Mouse (Mus musculus) hindbrain, postnatal 0 days (tissue): ENCODE data around the gene Grik1. TPM values are rescaled to one million over a fixed set of nuclear protein-coding genes. Genes with fewer than 3 reads are reported as not detected.

Experiments
- ATAC-seq: fragments of 200-750 bp; cut with Nextera tagmentation; 2 replicates; pipeline ENCODE4 v1.8.0; 2017; ENCODE audit warnings: mild to moderate bottlenecking, moderate TSS enrichment, moderate library complexity
- DNase-seq: peaks from one replicate; pipeline ENCODE4 v3.0.0-alpha.2; 2015; ENCODE audit warnings: low spot score
- H3K27ac ChIP-seq: fragments of 300-500 bp; sonication (generic); 2 replicates; pipeline ENCODE4 v1.5.1; 2014; ENCODE audit warnings: mild to moderate bottlenecking
- H3K27me3 ChIP-seq: fragments of 300-500 bp; sonication (generic); 2 replicates; pipeline ENCODE4 v1.6.1; 2014; ENCODE audit warnings: low read length, mixed read lengths; ENCODE audit not compliant: insufficient read depth
- H3K36me3 ChIP-seq: fragments of 300-500 bp; sonication (generic); 2 replicates; pipeline ENCODE4 v1.6.1; 2014; ENCODE audit warnings: low read length, mixed read lengths; ENCODE audit not compliant: insufficient read depth
- H3K4me1 ChIP-seq: fragments of 300-500 bp; sonication (generic); 2 replicates; pipeline ENCODE4 v1.6.1; 2014; ENCODE audit warnings: antibody characterized with exemption, low read length, mixed read lengths; ENCODE audit not compliant: insufficient read depth
- H3K4me2 ChIP-seq: fragments of 300-500 bp; sonication (generic); 2 replicates; pipeline ENCODE4 v1.6.1; 2014; ENCODE audit warnings: low read depth, mild to moderate bottlenecking, low read length, moderate library complexity, mixed read lengths
- H3K4me3 ChIP-seq: fragments of 300-500 bp; sonication (generic); 2 replicates; pipeline ENCODE4 v1.5.1; 2014; ENCODE audit warnings: low read length
- H3K9ac ChIP-seq: fragments of 300-500 bp; sonication (generic); replicated peaks from 2 replicates; pipeline ENCODE4 v1.6.1; 2014; ENCODE audit warnings: mild to moderate bottlenecking, low read length, moderate library complexity, mixed read lengths
- H3K9me3 ChIP-seq: fragments of 300-500 bp; sonication (generic); 2 replicates; pipeline ENCODE4 v1.6.1; 2016; ENCODE audit warnings: low read length, mixed read lengths
- CTCF ChIP-seq: IDR thresholded peaks from 2 replicates; pipeline ENCODE4 v1.5.1; 2016; ENCODE audit warnings: antibody characterized with exemption, control low read depth, low read depth
- WGBS: fragments of 180-500 bp; shearing (Covaris S2); extraction: QIAGEN DNeasy Blood & Tissue Kit; methylation state at CpG from one replicate; pipeline ENCODE4 v1.1.7; 2014; 5-methylcytosine and 5-hydroxymethylcytosine counted together
- polyA plus RNA-seq: library from polyadenylated mRNA; unstranded; fragments of >200 nt; fragmentation: Nextera tagmentation; extraction: Ambion mirVana; gene quantifications from 2 replicates; pipeline ENCODE4 v1.2.1, GENCODE M21; 2015
- total RNA-seq: library from RNA; depleted of rRNA; stranded (reverse); fragments of >200 nt; gene quantifications from 2 replicates; pipeline ENCODE4 v1.2.3, GENCODE M21; 2014

Gene Grik1
- total and polyA plus RNA-seq, 2 experiments from 2014 or later = 34.5 to 34.6 TPM

DNA sequence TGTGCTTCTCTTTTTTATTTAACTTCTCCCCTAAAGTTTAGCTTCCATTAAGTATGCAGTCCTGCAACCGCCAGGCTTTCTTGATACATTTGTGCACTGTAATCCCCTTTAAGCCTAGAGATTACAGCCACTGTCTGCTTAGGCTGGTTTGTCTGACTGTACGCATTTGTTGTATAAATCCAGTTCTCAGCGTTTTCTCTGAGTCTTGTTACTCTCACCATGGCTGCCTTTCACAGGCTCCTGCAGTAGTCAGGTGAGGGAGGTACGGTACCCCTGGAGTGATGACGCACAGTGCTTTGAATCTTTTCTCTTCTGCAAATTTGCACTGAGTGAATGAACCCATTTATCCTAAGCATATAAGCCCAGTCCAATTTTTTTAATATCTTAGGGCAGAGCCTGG is 39.0 kb downstream of the Grik1 start:
- H3K9me3 ChIP-seq = no peaks in the 10 kb centered on the region
- DNase-seq (no peak), ATAC-seq (no peak)
- no peaks in the 10 kb centered on the region for H3K4me1 ChIP-seq
- no peak overlapping the region for H3K9ac ChIP-seq
- WGBS = 82% methylated on average over 5 of the region's 5 CpGs
- H3K27ac ChIP-seq = no peak overlapping the region
- H3K4me3 ChIP-seq = no peak overlapping the region
- H3K36me3 ChIP-seq = no peaks in the 10 kb centered on the region
- H3K27me3 ChIP-seq = no peaks in the 10 kb centered on the region
- TF ChIP-seq CTCF = no peak
- H3K4me2 ChIP-seq = no peak overlapping the region

DNA sequence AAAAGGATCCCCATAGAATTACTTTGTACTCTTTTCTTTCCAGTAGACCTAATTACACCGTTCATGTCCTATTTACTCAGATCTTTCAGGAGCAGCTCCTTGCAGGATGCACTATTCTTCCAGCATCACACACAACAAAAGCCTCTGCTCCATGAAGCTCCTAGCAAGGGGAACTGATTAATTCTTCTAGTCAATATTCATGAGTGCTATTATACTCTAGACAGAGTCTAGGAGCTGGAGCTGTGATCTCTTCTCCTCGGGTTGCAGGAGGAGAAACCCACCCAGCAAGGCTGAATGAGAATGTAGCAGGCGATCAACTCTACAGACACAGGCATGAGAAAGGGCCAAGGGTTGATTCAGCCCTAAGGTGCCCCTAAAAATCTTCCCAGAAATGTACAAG is 40.2 kb downstream of the Grik1 start:
- Histone ChIP-seq H3K4me1 (no peaks in the 10 kb centered on the region), H3K36me3 (no peaks in the 10 kb centered on the region), H3K4me2 (no peak overlapping the region), H3K9me3 (no peaks in the 10 kb centered on the region), H3K27me3 (no peaks in the 10 kb centered on the region), H3K27ac (no peak overlapping the region), H3K4me3 (no peak overlapping the region), H3K9ac (no peak overlapping the region)
- WGBS = 16% methylated on average over 3 of the region's 3 CpGs
- DNase-seq = no peak
- TF ChIP-seq CTCF = no peak
- ATAC-seq = no peak

- Histone ChIP-seq H3K27me3 (no peaks in the 10 kb centered on the region), H3K4me1 (no peaks in the 10 kb centered on the region), H3K9ac (no peak overlapping the region), H3K4me2 (no peak overlapping the region), H3K36me3 (no peaks in the 10 kb centered on the region), H3K27ac (no peak overlapping the region), H3K9me3 (no peaks in the 10 kb centered on the region), H3K4me3 (no peak overlapping the region)
- 78% methylated on average over 3 of the region's 3 CpGs for WGBS
- TF ChIP-seq CTCF = no peak
- ATAC-seq = no peak
- no peak for DNase-seq
These were observed 42.5 kb downstream of the Grik1 start for GRCm38 (mm10) chr16:88247586-88247985.

DNA sequence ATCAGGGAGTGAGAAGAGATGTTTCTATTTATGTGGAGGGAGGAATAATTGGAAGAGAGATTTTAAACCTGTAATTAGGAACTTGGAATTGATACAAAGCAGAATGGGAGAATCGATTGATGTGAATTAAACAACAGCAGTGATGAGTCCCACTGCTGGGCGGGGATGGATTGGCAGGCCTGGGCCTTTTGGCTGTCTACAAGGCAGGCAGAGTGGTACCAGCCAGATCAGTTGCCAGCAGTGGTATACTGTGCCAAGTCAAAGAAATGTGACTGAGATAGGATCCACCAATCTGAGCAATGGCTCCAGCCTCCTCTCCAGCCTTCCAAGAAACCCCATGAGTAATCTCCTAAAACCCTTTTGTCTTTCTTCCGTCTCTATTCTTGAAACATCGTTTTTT is 45.4 kb downstream of the Grik1 start:
- Histone ChIP-seq H3K27me3 (no peaks in the 10 kb centered on the region), H3K4me1 (no peaks in the 10 kb centered on the region), H3K9me3 (no peaks in the 10 kb centered on the region), H3K9ac (no peak overlapping the region), H3K4me2 (no peak overlapping the region), H3K4me3 (no peak overlapping the region), H3K36me3 (no peaks in the 10 kb centered on the region), H3K27ac (no peak overlapping the region)
- WGBS = 65% methylated on average over 4 of the region's 4 CpGs
- no peak for ATAC-seq
- TF ChIP-seq CTCF = no peak
- no peak for DNase-seq

DNA sequence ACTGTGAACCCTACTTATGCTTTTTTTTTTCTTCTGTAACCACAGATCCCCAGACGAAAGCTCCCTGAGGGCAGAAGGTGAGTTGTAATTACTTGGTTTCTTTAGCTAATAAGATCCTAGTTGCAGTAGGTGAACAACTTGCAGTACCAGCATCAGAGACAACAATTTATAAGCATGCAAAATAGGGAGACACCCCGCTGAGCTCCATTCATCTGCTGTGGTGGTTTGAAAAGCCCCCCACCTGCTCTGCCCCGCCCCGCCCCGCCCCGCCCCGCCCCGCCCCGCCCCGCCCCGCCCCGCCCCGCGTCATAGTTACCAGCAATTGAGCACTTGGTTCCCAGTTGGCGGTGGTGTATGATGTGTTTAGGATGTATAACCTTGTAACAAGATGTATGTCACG is 64.4 kb downstream of the Grik1 start:
- Histone ChIP-seq H3K9ac (no peak overlapping the region), H3K4me2 (no peak overlapping the region), H3K4me3 (no peak overlapping the region), H3K9me3 (no peaks in the 10 kb centered on the region), H3K27me3 (no peaks in the 10 kb centered on the region), H3K4me1 (no peaks in the 10 kb centered on the region), H3K27ac (no peak overlapping the region), H3K36me3 (no peaks in the 10 kb centered on the region)
- WGBS = 56% methylated on average over 16 of the region's 16 CpGs
- ATAC-seq (no peak), DNase-seq (no peak)
- TF ChIP-seq CTCF = no peak

- 79% methylated on average over 3 of the region's 3 CpGs for WGBS
- Histone ChIP-seq H3K27ac (no peak overlapping the region), H3K4me3 (no peak overlapping the region), H3K4me2 (no peak overlapping the region), H3K27me3 (no peaks in the 10 kb centered on the region), H3K9ac (no peak overlapping the region), H3K9me3 (no peaks in the 10 kb centered on the region), H3K36me3 (no peaks in the 10 kb centered on the region), H3K4me1 (no peaks in the 10 kb centered on the region)
- TF ChIP-seq CTCF = no peak
- DNase-seq (no peak), ATAC-seq (no peak)
These were observed 68.1 kb downstream of the Grik1 start for GRCm38 (mm10) chr16:88221932-88222331.

DNA sequence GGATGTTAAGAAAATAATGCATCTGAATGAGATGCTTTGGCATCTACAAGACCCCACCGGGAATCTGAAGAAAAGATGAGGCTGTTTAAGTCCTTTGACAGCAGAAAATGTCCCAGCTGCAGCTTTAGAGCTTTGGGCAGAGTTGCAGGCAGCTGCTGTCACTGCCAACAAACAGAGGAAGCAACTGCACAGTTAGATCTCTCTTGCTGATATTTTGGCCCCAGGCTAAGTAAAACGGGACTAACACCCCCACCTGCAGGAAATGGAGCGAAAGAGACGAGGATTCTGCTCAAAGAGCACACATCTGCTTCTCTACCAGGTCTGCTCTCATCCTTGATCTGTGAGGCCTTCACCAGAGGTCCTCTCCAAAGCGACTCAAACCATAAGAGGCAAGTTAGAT is 77.5 kb downstream of the Grik1 start:
- WGBS = 67% methylated on average over 5 of the region's 5 CpGs
- Histone ChIP-seq H3K36me3 (no peaks in the 10 kb centered on the region), H3K4me3 (no peak overlapping the region), H3K9ac (no peak overlapping the region), H3K27ac (no peak overlapping the region), H3K9me3 (no peaks in the 10 kb centered on the region), H3K27me3 (no peaks in the 10 kb centered on the region), H3K4me2 (no peak overlapping the region), H3K4me1 (no peaks in the 10 kb centered on the region)
- TF ChIP-seq CTCF = no peak
- ATAC-seq = no peak
- peak; percentile 7 for DNase-seq
